Mouse (Mus musculus): ENCODE measurements around the gene Klf16.
"Not testable (repeated sequence)": the region's sequence is repeated elsewhere in the genome, so short reads cannot be mapped to it uniquely, and the experiment has no call there.

Gene Klf16

DNA sequence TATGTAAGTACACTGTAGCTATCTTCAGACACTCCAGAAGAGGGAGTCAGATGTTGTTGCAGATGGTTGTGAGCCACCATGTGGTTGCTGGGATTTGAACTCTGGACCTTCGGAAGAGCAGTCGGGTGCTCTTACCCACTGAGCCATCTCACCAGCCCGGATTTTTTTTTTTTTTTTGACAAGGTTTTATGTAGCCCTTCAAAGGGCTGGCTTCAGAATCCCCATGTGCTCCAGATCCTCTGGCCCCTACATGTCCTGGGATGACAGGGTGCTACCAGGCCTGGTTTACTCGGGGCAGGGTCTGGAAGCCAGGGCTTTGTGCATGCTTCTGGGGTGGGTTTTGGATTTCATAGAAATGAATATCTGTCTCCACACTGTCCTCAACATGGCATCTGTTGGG lies 28.6 kb upstream of the Klf16 start, which contains the start of gene Gm49322:
Gm49322 (plus strand) TSS at position 301 of the 400 bp plus-strand sequence.
- not testable (repeated sequence) for DNase-seq (ENCODE audit: low spot score)

DNA sequence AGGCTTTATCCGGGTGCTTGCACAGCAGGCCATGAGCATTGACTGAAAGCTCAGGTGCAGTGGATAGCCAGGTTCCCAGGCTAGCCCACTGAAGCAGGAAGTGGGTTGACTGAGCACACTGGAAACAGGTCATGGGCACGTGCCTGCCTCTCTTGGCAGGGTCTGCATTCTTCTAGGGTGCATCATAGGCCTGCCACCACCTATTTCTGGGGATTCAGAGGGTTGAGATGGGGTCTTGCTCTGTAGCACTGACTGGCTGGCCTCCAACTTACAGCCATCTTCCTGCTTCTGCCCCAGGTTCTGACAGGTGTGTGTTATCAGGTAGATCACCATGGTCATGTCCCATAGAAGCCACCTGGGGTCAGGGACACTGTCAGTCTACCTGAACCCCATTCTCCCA lies 27.9 kb upstream of the Klf16 start:
- no peak for DNase-seq (ENCODE audit: low spot score)

DNA sequence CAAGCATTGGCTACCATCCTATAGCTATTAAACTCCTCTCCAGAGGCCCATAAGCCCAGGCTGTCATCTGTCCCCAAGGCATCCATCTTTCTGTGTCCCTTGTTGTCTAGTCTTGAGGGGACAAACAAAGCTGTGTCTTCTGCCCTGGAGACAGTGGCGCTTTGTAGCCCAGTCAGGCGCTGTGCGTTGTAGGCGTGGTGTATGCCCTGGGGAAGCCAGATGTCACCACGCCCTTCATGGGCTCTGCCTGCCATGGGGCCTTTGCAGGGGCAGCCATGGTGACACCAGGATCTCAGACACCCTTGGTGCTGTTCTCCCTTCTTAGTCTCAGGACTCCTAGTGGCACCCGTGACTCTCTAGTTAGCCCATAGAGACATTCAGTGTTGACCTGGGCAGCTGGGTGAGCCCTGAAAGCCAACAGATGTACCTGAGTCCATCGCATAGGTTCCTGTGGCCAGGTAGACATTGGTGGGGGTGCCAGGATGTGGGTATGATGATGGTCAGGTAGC lies 26.9 kb upstream of the Klf16 start:
- DNase-seq (ENCODE audit: low spot score), result no peak

DNA sequence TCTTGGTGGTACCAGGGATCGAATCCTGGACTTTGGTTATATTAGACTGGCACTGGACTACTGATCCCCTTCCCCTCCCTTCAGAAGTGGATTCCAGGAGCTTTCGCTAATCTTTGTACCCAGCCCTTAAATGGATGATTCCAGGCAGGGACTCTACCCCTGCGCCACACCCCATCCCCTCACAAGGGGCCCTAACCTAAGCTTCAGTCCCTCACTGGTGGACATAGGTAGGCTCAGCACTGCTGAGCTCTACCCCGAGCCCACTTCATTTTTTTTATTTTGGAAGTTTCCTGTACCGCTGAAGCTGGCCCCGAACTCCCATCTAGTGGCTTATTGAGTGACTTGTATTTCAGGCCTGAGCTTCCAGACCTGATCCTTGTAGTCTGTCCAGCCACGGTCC lies 26.2 kb upstream of the Klf16 start:
- no peak for DNase-seq (ENCODE audit: low spot score)

- DNase-seq (ENCODE audit: low spot score), result peak; percentile 97
Measured at GRCm38 (mm10) chr10:80602698-80603325, 25.7 kb upstream of the Klf16 start, which contains the start of the genes Scamp4 and Adat3. Scamp4 (plus strand) TSS chr10:80602872. Adat3 (plus strand) TSS chr10:80602880.

- no peak for DNase-seq (ENCODE audit: low spot score)
Measured at GRCm38 (mm10) chr10:80596318-80596717, 19.2 kb upstream of the Klf16 start.

DNA sequence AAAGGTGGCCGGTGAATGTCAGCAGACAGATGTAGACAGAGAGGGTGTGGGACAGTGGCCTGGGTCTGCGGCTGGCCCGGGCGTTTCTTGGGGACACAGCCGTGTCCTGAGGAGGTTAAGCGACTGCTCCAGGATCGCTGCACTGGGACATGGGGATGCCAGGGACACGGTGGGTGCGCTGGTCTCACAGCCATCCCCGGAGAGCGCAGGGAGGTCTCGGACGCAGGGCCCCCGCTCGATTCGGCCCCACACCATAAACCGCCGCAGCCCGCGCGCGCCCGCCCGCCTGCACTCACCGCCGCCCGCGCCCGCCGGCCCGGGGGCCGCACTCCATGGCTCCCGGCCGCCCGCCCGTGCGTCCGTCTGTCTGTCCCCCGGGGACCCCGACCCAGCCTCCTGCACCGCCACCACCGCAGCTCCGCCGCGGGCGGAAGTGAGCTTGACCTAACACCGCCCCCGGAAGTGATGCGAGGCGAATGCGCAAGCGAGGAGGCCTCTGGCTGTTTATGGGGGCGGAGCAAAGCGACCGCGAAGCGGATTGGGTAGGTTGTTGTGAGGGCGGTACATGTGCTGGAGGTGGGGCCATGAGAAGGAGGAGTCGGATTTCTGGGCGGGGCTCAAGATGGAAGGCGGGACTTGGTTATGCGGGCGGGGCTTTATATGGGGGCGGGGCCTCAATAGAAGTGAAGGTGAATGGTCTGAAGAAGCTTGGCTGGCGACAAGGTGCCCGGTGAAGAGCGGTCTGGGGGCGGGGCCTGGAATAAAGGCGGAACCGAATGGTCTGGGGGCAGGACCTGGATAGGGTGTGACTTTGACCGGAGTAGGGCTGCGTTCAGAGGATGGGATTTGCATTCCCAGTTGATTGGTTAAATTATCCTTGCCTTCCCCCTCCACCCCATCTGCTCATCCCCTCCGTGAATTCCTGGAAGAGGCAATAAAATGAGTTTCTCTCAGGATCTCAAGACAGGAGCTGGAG lies 13.0 kb upstream of the Klf16 start, which contains the start of gene Abhd17a:
Abhd17a (minus strand) TSS at position 463 of the 976 bp plus-strand sequence.
- peak; percentile 100 for DNase-seq (ENCODE audit: low spot score)

DNA sequence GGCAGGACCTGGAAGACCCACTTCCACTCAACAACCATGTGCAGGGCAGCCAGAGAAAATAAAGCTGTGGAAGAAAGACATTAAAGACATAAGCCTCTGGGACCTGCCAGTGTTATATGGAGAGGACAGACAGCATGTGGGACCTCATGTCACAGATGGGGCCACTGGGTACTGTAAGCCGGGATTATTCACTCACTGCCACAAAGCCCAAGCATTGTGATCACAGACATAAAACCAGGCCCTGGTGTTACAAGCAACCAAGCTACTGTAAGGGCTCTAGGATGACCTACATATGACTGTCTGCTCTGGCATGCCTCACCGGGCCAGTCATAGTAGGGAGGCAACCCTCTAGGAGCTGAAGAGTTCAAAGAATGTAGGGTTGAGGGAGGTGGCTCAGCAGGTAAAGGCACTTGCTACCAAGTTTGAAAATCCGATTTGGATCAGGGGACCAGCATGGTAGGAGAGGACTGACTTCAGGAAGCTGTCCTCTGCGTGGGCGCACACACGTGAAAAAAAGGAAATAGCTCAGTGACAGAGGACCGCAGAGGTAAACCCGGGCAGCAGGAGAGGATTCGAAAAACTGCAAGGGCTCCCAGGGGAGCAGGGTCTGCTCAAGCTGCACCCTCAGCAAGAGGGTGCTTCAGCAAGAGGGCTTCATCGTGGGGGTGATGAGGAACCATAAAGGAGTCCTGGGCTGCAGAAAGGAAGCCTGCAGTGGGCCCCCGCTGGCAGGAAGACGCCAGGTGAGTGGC lies 12.2 kb upstream of the Klf16 start:
- no peak for DNase-seq (ENCODE audit: low spot score)

- DNase-seq (ENCODE audit: low spot score), result no peak
Measured at GRCm38 (mm10) chr10:80587305-80587657, 10.2 kb upstream of the Klf16 start.

GRCm38 (mm10) chr10:80586407-80587304 lies 9.5 kb upstream of the Klf16 start:
- DNase-seq (ENCODE audit: low spot score), result no peak

GRCm38 (mm10) chr10:80585581-80585980 lies 8.5 kb upstream of the Klf16 start:
- DNase-seq (ENCODE audit: low spot score), result no peak

DNA sequence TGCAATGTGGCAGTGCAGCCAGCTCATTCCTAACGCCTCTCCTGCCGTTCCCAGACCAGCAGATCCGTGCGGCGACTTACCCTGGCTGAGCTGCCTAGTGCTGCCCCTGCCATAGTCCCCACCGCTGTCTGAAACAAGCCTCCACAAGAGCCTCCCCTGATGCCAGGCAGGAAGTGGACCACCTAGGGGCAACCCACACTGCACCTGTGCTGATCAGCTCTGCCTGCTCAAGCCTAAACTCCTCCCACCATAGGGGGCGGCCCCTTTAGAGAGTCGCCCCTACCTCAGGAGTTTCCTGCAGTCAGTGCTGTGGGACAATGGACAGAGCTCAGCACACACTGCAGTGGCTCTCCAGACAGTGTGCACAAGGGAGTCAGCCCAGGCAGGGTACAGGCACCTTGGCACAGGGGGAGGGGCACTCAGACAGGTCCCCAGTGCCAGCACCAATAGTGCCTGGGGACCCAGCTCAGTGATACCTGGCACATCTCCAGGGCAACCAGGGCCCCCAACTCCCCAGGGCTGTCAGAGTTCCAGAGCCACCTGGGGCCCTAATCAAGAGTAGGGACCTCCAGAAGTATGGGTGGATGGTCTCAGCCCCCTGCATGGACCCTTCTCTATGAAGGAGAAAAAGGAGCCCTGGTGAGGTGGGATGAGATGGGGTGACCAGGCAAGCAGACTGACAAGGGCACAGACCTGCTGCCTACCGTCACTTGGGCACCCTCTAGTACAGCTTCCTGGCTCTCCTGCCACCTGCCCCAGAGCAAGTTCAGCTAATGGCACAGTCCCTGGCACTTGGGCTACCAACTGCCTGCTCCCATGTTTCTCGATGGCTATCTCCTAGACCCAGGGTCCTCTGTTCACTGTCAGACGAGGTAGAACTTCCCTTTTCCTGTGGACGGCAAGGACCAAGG lies 7.8 kb upstream of the Klf16 start:
- DNase-seq (ENCODE audit: low spot score), result peak; percentile 53

- peak; percentile 50 for DNase-seq (ENCODE audit: low spot score)
Measured at GRCm38 (mm10) chr10:80584045-80584488, 6.9 kb upstream of the Klf16 start.

- DNase-seq (ENCODE audit: low spot score), result no peak
Measured at GRCm38 (mm10) chr10:80583047-80583446, 5.9 kb upstream of the Klf16 start.

DNA sequence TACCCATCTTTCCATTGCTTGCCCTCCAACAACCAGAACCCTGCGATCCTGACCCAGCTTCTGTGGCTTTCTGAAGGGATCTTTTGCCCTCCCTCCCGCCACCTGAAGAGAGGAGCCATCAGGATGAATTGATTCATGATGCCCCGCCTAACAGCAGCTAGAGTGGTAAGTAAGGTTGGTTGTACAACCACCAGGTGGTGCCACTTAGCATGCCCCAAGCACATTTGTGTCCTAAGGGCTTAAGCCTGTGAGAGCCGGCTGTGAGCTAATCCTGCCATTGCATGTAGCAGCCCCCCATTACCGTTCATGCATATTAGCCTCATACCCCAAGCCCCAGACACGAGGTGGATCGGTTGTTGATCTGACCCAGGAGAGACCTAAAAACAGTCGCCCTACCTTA lies 1.8 kb upstream of the Klf16 start:
- peak; percentile 48 for DNase-seq (ENCODE audit: low spot score)

- DNase-seq (ENCODE audit: low spot score), result peak; percentile 89
Measured at GRCm38 (mm10) chr10:80578131-80578750, 1.1 kb upstream of the Klf16 start.

DNA sequence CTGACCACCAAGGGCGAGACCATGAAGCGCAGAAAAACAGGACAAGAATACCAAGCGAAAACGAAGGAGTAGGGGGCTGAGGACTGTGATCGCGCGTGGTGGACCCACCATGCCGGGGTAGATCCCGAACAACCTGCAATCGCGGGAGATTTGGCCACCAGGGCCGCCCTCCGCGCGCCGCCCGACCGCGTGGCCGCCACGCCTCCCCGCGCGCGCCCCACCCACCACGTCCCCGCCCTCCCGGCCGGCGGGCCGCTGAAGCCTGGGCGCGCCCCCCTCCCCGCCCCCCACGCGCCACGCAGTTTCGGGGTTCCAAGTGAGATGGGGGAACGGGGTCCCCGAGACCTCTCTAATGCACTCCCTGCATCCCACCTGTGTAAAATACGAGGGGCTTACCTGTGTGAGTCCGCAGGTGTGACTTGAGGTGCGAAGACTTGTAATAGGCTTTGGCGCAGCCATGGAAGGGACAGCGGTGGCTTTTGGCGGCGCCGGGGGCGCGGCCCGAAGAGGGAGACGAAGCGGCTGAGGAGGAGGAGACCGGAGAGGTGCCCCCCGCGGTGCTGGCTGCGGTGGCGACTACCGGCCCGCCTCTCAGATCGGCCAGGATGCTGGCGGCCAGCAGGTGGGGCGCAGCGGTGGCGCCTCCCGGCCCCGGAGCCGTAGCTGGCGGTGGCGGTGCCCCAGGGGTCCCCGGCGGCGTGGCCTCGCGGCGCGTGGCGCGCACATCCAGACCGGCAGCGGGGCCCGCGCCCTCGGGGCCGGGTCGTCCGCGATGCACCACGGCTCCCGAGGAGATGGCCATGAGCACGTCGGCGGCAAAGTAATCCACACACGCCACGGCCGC lies 548 bp downstream of the Klf16 start:
- DNase-seq (ENCODE audit: low spot score), result peak; percentile 61

- no peak for DNase-seq (ENCODE audit: low spot score)
Measured at GRCm38 (mm10) chr10:80575925-80576324, 1.2 kb downstream of the Klf16 start.

Measured in yolk sac, embryonic 10.5 days (tissue).